Mouse (Mus musculus) adrenal gland, postnatal 36 days (tissue): ENCODE measurements around the gene Ankrd34a. TPM values are rescaled to one million over a fixed set of nuclear protein-coding genes. Genes with fewer than 3 reads are reported as not detected.
"Not testable (repeated sequence)": the region's sequence is repeated elsewhere in the genome, so short reads cannot be mapped to it uniquely, and the experiment has no call there.

Experiments used
- DNase-seq, 2 experiments: peaks; one replicate each; pipeline ENCODE4 v3.0.0; 2021; ENCODE audit warnings: mixed read lengths in 1 of 2
- total RNA-seq, 2 experiments: library from RNA; stranded (reverse); gene quantifications; 2 replicates each; pipeline ENCODE4 v1.2.3; 2021

Gene Ankrd34a
- total RNA-seq, 2 experiments from 2014 or later = 0.95 to 1.0 TPM

- DNase-seq = peak; percentile 92 to 93
Measured at GRCm38 (mm10) chr3:96579885-96580454, 16.5 kb upstream of the Ankrd34a start.

GRCm38 (mm10) chr3:96581141-96581540, 15.3 kb upstream of the Ankrd34a start:
- DNase-seq = no peak

GRCm38 (mm10) chr3:96581771-96582515, 14.5 kb upstream of the Ankrd34a start:
- DNase-seq = no peak

DNA sequence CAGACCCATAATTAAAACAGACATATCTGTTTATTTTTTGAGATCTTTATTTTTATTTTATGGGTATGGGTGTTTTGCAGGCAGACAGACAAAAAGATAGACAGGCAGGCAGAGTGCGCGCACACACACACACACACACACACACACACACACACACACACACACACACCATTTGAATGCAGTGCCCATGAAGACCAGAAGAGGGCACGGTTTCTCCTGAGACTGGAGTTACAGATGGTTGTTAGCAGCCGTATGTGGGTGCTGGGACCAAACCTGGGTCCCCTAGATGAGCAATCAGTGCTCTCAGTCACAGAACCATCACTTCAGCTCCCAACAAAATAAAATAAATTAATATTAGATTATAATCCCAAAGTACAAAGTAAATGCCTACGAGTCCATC, 13.1 kb upstream of the Ankrd34a start:
- no peak for DNase-seq

DNA sequence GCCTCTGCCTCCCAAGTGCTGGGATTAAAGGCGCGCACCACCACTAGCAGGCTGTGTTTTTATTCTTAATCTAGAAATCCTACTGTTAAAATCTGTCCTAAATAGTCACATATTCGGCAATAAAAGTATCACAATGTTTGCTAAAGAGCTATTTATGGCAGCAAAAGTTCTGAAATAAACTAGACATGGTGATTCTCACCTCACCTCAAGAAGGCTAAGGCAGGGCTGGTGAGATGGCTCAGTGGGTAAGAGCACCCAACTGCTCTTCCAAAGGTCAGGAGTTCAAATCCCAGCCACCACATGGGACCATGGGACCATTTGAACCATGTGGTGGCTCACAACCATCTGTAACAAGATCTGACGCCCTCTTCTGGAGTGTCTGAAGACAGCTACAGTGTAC, 5.8 kb upstream of the Ankrd34a start:
- DNase-seq = no peak

DNA sequence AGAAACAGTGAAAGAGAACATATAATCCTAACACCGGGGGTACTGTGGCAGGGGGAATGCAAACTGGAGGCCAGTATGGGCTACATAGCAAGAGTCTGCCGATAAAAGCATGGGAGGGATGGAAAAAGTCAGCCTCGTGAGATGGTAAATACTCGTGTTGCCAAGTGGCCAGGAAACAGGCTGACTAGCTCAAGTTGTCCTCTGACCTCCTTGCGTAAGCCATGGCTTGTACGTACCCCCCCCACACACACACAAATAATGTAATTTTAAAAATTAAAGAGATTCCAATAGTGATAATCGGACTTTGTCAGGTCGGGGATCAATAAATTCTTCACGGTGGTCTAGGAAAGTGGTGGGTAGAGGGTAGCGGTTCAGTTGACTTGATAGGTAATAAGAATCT, 3.1 kb upstream of the Ankrd34a start:
- no peak for DNase-seq

GRCm38 (mm10) chr3:96593790-96594560, 2.5 kb upstream of the Ankrd34a start, which contains the start of gene Polr3gl:
TSS of gene Polr3gl (minus strand) at chr3:96594181.
- peak; percentile 96 for DNase-seq

DNA sequence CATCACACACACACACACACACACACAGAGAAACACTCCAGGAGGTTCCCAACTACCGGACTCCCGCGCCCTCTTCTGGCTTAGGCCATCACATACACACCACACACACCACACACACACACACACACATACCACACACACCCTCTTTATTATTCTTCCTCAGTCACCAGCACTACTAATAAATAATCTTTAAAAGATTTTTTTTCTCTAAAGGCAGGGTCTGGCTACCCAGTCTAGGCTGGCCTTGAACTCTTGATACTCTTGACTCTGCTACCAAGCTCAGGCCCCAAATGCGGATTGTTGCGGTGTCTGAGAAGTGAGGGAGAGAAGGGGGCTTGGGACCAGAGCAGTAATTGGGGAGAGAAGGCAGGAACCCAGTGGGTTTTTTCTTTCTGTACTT, 1.6 kb upstream of the Ankrd34a start:
- no peak for DNase-seq

DNA sequence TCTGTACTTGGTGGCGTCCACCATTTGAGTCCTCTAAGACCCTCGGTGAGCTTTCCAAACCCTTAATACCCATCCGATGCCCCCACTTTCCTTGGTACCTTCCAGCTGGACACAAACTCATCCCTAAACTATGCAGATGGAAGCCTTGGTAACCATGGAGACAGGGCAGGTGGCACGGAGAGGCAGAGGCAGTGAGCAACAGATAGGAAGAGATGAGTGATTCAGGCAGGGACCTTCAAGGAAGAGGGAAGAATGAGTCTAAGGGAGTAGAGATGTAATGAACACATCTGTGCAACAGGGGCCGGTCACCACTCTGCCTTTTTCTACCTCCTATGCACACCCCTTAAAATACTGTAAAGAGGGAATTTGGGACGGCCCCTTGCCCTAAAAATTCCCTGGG, 775 bp upstream of the Ankrd34a start:
- no peak for DNase-seq

GRCm38 (mm10) chr3:96596855-96597254, 419 bp downstream of the Ankrd34a start:
- DNase-seq = no peak

DNA sequence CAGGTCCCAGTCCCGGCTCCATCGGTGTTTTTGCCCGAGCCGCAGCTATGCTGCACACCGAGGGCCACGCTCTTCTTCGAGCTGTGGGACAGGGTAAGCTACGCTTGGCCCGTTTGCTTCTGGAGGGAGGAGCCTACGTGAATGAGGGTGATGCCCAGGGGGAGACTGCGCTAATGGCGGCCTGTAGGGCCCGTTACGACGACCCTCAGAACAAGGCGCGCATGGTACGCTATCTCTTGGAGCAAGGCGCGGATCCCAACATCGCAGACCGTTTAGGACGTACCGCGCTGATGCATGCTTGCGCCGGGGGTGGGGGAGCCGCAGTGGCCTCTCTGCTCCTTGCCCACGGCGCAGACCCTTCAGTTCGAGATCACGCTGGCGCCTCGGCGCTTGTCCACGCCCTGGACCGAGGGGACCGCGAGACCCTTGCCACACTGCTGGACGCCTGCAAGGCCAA, 1.0 kb downstream of the Ankrd34a start:
- DNase-seq = peak; percentile 40 to 57

- DNase-seq = peak; percentile 83 to 89
Measured at GRCm38 (mm10) chr3:96598156-96599068, 2.0 kb downstream of the Ankrd34a start.

- DNase-seq = no peak
Measured at GRCm38 (mm10) chr3:96599069-96599393, 2.6 kb downstream of the Ankrd34a start.

- no peak for DNase-seq
Measured at GRCm38 (mm10) chr3:96599411-96599810, 3.0 kb downstream of the Ankrd34a start.

- peak; percentile 95 to 96 for DNase-seq
Measured at GRCm38 (mm10) chr3:96600639-96601250, 4.3 kb downstream of the Ankrd34a start, which contains the start of gene Lix1l. TSS of gene Lix1l (plus strand) at chr3:96601149.

- DNase-seq = peak; percentile 82 to 84
Measured at GRCm38 (mm10) chr3:96601251-96601787, 4.9 kb downstream of the Ankrd34a start.

DNA sequence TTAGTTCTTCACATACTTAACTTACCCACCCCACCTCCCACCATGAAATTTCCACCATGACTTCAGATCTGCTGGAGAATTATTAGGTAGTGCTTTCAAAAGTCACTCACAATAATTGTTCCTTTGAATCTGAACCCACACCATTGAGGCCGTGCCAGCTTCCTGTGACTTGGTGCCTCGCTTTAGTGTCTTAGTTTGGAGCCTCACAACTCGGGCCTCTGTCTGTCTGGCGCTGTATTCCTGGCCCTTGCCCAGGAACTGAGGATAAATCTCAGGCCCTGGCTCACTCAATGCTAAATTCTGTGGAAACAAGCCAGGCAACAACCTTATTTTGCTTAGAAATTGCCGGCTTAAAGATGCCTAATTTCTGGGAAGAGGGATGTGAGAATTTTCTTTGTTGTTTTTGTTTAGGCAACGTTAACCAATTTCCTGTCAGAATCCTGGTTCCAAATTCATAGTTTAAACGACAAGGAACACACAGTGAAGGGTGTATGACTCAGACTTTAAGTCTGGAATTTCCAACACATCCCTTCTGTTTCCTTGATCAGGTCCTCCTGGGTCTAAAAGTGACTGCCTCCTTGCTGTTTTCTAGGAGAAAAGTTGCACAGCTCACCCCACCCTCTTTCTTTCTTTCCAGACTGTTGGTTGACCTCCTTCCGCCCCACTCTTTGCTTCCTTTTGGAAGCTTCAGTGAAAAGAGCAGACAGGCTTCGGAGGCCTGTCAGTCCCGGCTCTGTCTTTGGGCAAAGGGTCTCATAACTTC, 5.7 kb downstream of the Ankrd34a start:
- peak; percentile 65 to 70 for DNase-seq

- no peak for DNase-seq
Measured at GRCm38 (mm10) chr3:96602704-96603084, 6.3 kb downstream of the Ankrd34a start.

DNA sequence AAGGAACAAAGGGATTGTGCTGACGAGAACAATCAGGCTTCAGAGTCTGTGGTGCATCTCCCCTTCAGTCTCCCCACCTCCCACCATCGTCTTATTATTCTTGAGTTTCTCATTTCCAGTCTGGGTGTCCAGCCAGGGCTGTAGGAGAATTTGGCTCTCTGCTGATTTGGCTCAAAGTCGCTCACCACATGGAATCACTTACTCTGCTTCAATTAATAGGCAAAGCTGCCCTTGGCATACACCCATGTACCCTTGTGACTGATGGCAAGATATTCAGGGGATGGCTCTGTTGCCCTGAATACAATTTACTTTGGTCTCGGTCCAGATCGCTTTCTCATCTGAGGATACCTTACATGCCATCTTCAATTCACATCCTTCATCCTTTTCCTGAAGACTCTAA, 6.9 kb downstream of the Ankrd34a start:
- DNase-seq = peak in 1 of 2 experiments; percentile 35

DNA sequence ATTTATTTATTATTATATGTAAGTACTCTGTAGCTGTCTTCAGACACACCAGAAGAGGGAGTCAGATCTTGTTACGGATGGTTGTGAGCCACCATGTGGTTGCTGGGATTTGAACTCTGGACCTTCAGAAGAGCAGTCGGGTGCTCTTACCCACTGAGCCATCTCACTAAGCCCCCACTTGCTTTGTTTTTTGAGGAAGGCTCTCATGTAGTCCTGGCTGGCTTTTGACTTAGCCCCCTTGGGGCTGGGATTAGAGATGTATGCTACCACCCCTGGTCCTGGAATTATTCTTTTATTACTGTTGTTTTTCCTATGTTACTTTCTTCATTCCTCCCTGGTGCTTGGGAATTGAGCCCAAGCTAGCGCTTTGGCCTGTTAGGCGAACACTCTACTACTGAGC, 9.6 kb downstream of the Ankrd34a start:
- DNase-seq = not testable (repeated sequence)
